Mouse (Mus musculus): ENCODE data around the gene Vmn1r188.
"Not testable (repeated sequence)": the region's sequence is repeated elsewhere in the genome, so short reads cannot be mapped to it uniquely, and the experiment has no call there.

- TF ChIP-seq CTCF (IDR thresholded peaks at IDR 0.05; ENCODE audit: control insufficient read depth, insufficient read depth, insufficient read length); FOSL1 (IDR thresholded peaks at IDR 0.05; ENCODE audit: insufficient read depth, low read length, poor library complexity, severe bottlenecking); CEBPB (IDR thresholded peaks at IDR 0.05; ENCODE audit: low read depth): not testable (repeated sequence)
Measured at GRCm38 (mm10) chr13:22084140-22084539, at the start of gene Vmn1r188.

Data from C2C12 (cell line).